Mouse (Mus musculus) midbrain, embryonic 11.5 days (tissue): ENCODE data around the gene H6pd. TPM values are rescaled to one million over a fixed set of nuclear protein-coding genes. Genes with fewer than 3 reads are reported as not detected.

Experiments
- ATAC-seq: fragments of 200-750 bp; cut with Nextera tagmentation; 2 replicates; pipeline ENCODE4 v1.8.0; 2017; ENCODE audit warnings: moderate TSS enrichment, moderate library complexity; ENCODE audit not compliant: low FRiP score
- DNase-seq: peaks from one replicate; pipeline ENCODE4 v3.0.0; 2015; ENCODE audit warnings: low spot score; ENCODE audit errors: missing footprints
- H3K27ac ChIP-seq: fragments of 300-500 bp; sonication (generic); 2 replicates; pipeline ENCODE4 v1.5.1; 2014; ENCODE audit warnings: low read depth, low read length
- H3K27me3 ChIP-seq: fragments of 300-500 bp; sonication (generic); 2 replicates; pipeline ENCODE4 v1.6.1; 2014; ENCODE audit warnings: mild to moderate bottlenecking, low read length, moderate library complexity, mixed read lengths; ENCODE audit not compliant: control insufficient read depth, insufficient read depth
- H3K36me3 ChIP-seq: fragments of 300-500 bp; sonication (generic); 2 replicates; pipeline ENCODE4 v1.6.1; 2014; ENCODE audit warnings: mild to moderate bottlenecking, low read length, moderate library complexity, mixed read lengths; ENCODE audit not compliant: control insufficient read depth, insufficient read depth
- H3K4me1 ChIP-seq: fragments of 300-500 bp; sonication (generic); 2 replicates; pipeline ENCODE4 v1.6.1; 2014; ENCODE audit warnings: low read length; ENCODE audit not compliant: control insufficient read depth, insufficient read depth
- H3K4me2 ChIP-seq: fragments of 300-500 bp; sonication (generic); 2 replicates; pipeline ENCODE4 v1.6.1; 2014; ENCODE audit warnings: mild to moderate bottlenecking, moderate library complexity
- H3K4me3 ChIP-seq: fragments of 300-500 bp; sonication (generic); 2 replicates; pipeline ENCODE4 v1.5.1; 2014; ENCODE audit warnings: low read depth, low read length
- H3K9ac ChIP-seq: fragments of 300-500 bp; sonication (generic); 2 replicates; pipeline ENCODE4 v1.6.1; 2014; ENCODE audit warnings: low read length
- H3K9me3 ChIP-seq: fragments of 300-500 bp; sonication (generic); 2 replicates; pipeline ENCODE4 v1.6.1; 2016; ENCODE audit warnings: low read length; ENCODE audit not compliant: control insufficient read depth
- WGBS: fragments of 180-500 bp; shearing (Covaris S2); extraction: QIAGEN DNeasy Blood & Tissue Kit; methylation state at CpG from one replicate; pipeline ENCODE4 v1.1.7; 2014; 5-methylcytosine and 5-hydroxymethylcytosine counted together
- polyA plus RNA-seq: library from polyadenylated mRNA; unstranded; fragments of >200 nt; fragmentation: Nextera tagmentation; extraction: Ambion mirVana; gene quantifications from 2 replicates; pipeline ENCODE4 v1.2.1, GENCODE M21; 2014

H6pd gene
- polyA plus RNA-seq, 1 experiment from 2014 or later, result 2.4 TPM

DNA sequence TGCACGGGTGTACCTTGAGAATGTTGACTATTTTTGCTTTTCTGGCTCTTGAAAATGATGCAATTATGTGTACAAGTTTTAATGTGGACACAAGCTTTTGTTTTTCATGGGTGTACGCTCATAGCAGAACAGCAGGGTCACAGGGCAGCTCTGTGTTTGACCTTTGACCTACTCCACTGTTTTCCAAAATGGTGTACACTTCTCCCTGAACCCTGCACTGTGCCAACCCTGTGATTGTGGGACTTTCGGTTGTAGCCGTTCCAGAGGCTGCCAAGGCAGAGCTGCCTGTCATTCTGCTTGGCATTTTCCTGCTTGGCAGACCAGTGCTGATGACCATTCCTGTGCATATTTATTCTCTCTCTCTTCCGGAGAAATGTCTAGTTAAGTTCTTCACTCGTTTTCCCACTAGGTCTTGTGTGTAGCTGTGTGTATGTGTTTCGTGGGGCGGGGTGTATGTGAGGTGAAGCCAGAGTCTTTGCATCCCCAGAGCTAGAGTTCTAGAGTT, 4.4 kb upstream of the H6pd start:
- WGBS, result 85% methylated on average over 8 of the region's 8 CpGs

DNA sequence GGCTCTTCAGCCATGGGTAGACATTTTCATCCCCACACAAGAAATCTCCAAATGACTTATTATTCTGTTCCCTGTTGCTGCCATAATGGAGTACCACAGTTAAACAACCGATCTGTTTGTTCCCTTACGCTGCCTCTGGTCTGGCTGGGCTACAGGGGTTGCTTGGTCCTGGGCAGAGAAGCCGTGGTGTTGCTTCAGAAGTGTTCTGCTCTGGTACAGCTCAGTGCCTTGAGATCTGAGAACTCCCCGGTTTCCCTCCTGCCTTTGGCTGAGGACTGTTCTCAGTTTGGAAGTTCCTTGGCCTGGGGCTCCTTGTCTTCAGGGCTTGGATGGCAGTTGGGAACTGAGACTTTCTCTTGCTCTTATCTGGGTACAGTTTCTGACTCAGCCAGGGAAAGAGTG, 3.5 kb upstream of the H6pd start:
- H3K4me2 ChIP-seq, result no peak overlapping the region
- 84% methylated on average over 4 of the region's 4 CpGs for WGBS
- H3K4me1 ChIP-seq, result peaks cover 3% of the 10 kb centered on the region; the same call in 1 of the 2 replicates
- H3K9me3 ChIP-seq, result no peaks in the 10 kb centered on the region
- no peak for DNase-seq
- ATAC-seq, result no peak
- no peak overlapping the region for H3K9ac ChIP-seq
- no peak overlapping the region for H3K27ac ChIP-seq
- no peaks in the 10 kb centered on the region; the same call in 1 of the 2 replicates for H3K27me3 ChIP-seq
- no peak overlapping the region for H3K4me3 ChIP-seq
- no peaks in the 10 kb centered on the region for H3K36me3 ChIP-seq

More for the DNA sequence above, 4.4 kb upstream of the H6pd start:
- no peak overlapping the region for H3K27ac ChIP-seq
- DNase-seq (no peak), ATAC-seq (no peak)
- no peaks in the 10 kb centered on the region; the same call in 1 of the 2 replicates for H3K27me3 ChIP-seq
- H3K4me1 ChIP-seq, result no peaks in the 10 kb centered on the region
- H3K36me3 ChIP-seq, result no peaks in the 10 kb centered on the region
- no peak overlapping the region for H3K4me2 ChIP-seq
- H3K9ac ChIP-seq, result no peak overlapping the region
- no peak overlapping the region for H3K4me3 ChIP-seq
- no peaks in the 10 kb centered on the region for H3K9me3 ChIP-seq

DNA sequence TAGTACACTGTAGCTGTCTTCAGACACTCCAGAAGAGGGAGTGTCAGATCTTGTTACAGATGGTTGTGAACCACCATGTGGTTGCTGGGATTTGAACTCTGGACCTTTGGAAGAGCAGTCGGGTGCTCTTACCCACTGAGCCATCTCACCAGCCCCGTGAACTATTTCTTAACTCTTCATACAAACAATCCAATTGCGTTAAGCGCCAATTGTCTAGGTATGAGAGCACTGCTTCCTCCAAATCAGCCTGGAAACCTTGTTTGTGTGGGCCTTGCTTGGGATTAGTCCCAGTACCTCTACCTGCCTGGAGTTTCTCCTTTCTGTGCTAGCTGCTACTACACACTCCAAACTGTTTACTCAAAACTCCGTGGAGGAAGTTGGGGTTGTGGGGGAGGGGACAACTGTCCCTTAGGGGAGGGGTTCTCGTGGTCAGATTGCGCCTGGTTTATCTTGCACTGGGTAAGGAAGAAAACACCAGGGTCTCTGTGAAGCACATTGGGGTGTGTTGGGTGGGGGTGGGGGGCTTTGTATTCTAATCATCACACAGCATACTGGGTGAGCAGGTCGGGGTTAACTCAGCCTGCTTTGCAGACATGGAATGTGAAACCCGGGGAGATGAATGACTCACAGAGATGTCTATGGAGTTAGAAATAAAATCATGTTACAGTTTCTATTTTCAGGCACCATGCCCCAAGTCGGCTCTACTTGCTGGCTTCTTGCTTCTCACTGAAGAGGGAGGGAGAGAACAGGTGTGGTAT, 2.9 kb upstream of the H6pd start:
- H3K9ac ChIP-seq, result no peak overlapping the region
- H3K9me3 ChIP-seq, result no peaks in the 10 kb centered on the region
- H3K4me2 ChIP-seq, result no peak overlapping the region
- peaks cover 3% of the 10 kb centered on the region; the same call in 1 of the 2 replicates for H3K4me1 ChIP-seq
- no peak overlapping the region for H3K27ac ChIP-seq
- H3K27me3 ChIP-seq, result no peaks in the 10 kb centered on the region; the same call in 1 of the 2 replicates
- DNase-seq (no peak), ATAC-seq (no peak)
- H3K36me3 ChIP-seq, result no peaks in the 10 kb centered on the region
- WGBS, result 61% methylated on average over 10 of the region's 10 CpGs
- H3K4me3 ChIP-seq, result no peak overlapping the region

DNA sequence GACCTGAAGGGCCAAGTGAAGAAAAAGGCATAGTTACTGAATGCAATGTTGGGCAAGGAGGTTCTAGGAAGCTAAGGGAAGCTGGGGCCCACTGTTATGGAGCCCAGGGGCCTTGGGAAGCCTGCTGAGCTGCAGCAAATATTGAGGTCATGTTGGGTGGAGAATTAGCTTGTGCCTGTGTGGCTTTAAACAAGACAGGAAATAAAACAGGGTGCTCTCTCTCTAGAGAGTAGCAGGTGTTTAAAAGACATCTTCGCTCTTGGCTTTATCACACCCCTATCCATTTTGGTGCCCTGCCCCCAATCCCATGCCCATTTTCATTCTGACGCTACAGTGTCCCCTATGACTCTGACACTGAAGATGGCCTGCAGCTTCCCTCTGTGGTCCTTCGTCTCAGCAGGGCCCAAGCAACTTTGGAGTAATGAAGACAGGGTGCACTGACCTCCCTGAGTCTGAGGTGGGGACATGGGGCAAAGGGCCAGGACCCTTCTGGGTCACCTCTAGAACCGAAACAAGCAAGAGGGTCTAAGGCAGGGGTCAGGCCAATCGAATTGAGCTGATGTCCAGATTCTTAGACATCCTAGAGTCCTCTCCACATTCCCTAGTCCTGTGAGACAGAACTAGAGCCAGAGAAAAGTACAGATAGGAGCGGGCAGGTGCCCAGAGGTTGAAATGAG, 1.4 kb upstream of the H6pd start:
- Histone ChIP-seq H3K9ac (no peak overlapping the region), H3K4me2 (no peak overlapping the region), H3K27ac (no peak overlapping the region), H3K36me3 (no peaks in the 10 kb centered on the region), H3K9me3 (no peaks in the 10 kb centered on the region), H3K4me1 (peaks cover 3% of the 10 kb centered on the region; the same call in 1 of the 2 replicates), H3K27me3 (no peaks in the 10 kb centered on the region; the same call in 1 of the 2 replicates), H3K4me3 (no peak overlapping the region)
- 89% methylated on average over 6 of the region's 6 CpGs for WGBS
- ATAC-seq (no peak), DNase-seq (no peak)

DNA sequence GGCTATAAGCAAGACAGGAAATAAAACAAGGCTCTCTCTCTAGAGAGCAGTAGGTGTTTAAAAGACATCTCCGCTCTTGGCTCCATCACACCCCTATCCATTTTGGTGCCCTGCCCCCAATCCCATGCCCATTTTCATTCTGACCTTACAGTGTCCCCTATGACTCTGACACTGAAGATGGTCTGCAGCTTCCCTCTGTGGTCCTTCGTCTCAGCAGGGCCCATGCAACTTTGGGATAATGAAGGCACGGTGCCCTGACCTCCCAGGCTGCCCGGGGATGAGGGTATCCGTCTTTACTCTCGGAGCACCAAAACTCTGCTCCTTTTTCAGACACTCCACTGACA, 736 bp upstream of the H6pd start:
- H3K9me3 ChIP-seq, result no peaks in the 10 kb centered on the region
- H3K9ac ChIP-seq, result no peak overlapping the region
- no peaks in the 10 kb centered on the region; the same call in 1 of the 2 replicates for H3K27me3 ChIP-seq
- DNase-seq, result no peak
- H3K4me1 ChIP-seq, result peaks cover 3% of the 10 kb centered on the region; the same call in 1 of the 2 replicates
- no peaks in the 10 kb centered on the region for H3K36me3 ChIP-seq
- no peak overlapping the region for H3K27ac ChIP-seq
- WGBS, result 85% methylated on average over 6 of the region's 6 CpGs
- no peak for ATAC-seq
- H3K4me3 ChIP-seq, result no peak overlapping the region
- H3K4me2 ChIP-seq, result no peak overlapping the region

DNA sequence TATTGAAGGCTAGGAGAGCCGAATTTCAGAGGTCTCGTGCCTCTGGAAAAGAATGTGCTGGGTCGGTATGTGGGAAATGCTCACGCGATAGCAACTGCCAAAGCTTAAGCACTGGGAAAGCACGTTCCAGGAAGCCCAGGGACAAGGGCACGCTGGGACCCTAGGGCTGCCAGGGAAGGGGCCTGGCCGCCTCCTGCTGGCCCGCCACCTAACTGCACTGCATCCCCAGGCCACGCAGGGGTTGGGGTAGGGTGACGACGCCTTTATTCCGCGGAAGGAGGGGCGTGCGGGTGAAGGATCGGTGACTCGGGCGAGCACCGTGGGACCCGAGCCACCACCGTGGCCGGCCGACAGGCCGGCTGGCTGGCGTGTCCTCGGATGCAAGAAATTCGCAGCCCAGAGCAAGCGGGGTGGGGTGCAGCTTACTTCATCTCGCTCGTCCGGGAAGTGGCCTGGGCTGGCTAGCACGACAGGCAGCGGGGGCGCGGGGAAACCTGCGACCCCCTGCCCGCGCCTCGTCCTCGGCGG, 434 bp downstream of the H6pd start:
- Histone ChIP-seq H3K9me3 (no peaks in the 10 kb centered on the region), H3K27ac (peak overlapping the region; percentile 65), H3K4me3 (peak overlapping the region; percentile 70), H3K4me2 (peak overlapping the region; percentile 75), H3K9ac (peak overlapping the region; percentile 84), H3K27me3 (no peaks in the 10 kb centered on the region; the same call in 1 of the 2 replicates), H3K4me1 (peaks cover 3% of the 10 kb centered on the region; the same call in 1 of the 2 replicates), H3K36me3 (no peaks in the 10 kb centered on the region)
- under 1% methylated on average over 42 of the region's 42 CpGs for WGBS
- ATAC-seq, result peak; percentile 90
- DNase-seq, result peak; percentile 96

DNA sequence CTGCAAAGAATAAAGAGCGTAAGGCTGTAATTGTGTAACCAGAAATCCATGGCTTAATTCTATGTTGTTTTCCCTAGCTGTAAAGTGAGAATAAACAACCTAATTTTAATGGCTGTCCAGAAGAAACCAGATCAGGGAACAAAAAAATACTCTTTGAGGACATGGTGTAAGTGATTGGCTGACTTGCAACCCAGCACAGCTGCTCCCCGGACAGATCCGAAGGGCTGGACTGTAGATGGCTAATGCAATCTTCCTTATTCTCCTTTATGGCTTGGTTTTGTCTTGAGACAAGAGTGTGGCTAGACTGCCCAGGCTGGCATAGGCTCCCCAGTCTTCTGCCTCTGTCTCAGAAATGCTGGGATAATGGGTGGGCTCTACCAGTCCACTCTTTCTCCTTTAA, 1.4 kb downstream of the H6pd start:
- no peak overlapping the region for H3K9ac ChIP-seq
- no peaks in the 10 kb centered on the region for H3K36me3 ChIP-seq
- DNase-seq (no peak), ATAC-seq (no peak)
- no peak overlapping the region for H3K4me3 ChIP-seq
- no peaks in the 10 kb centered on the region for H3K9me3 ChIP-seq
- WGBS, result 89% methylated on average over 3 of the region's 3 CpGs
- no peak overlapping the region for H3K27ac ChIP-seq
- no peak overlapping the region; the same call in 1 of the 2 replicates for H3K4me2 ChIP-seq
- no peaks in the 10 kb centered on the region; the same call in 1 of the 2 replicates for H3K27me3 ChIP-seq
- H3K4me1 ChIP-seq, result peaks cover 3% of the 10 kb centered on the region; the same call in 1 of the 2 replicates

DNA sequence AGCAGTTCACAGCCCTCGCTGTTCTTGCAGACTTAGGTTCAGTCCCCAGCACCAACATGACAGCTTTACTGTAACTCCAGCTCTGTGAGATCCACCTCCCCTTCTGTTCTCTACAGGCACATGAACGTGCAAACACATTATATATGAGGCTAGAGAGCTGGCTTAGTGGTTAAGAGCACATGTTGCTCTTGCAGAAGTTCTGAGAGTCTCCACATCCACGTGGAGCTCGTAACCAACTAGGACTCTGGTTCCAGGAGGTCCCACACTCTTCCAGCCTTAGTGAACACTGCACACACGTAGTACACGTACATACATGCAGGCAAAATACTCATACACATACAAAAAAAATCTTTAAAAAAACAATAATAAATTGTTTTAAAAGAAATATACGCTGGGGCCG, 1.8 kb downstream of the H6pd start:
- Histone ChIP-seq H3K27me3 (no peaks in the 10 kb centered on the region; the same call in 1 of the 2 replicates), H3K36me3 (no peaks in the 10 kb centered on the region), H3K4me3 (no peak overlapping the region), H3K4me2 (no peak overlapping the region), H3K9ac (no peak overlapping the region), H3K4me1 (peaks cover 3% of the 10 kb centered on the region; the same call in 1 of the 2 replicates), H3K9me3 (no peaks in the 10 kb centered on the region), H3K27ac (no peak overlapping the region)
- DNase-seq (no peak), ATAC-seq (no peak)
- 84% methylated on average over 8 of the region's 8 CpGs for WGBS
